Mouse (Mus musculus) embryonic facial prominence, embryonic 10.5 days (tissue): ENCODE data around the gene Ganab. TPM values are rescaled to one million over a fixed set of nuclear protein-coding genes. Genes with fewer than 3 reads are reported as not detected.
"Not testable (repeated sequence)": the region's sequence is repeated elsewhere in the genome, so short reads cannot be mapped to it uniquely, and the experiment has no call there.

Source experiments
- DNase-seq: peaks from one replicate; pipeline ENCODE4 v3.0.0-alpha.2; 2017; ENCODE audit warnings: low spot score
- H3K27ac ChIP-seq: fragments of 300-500 bp; sonication (generic); replicated peaks from 2 replicates; pipeline ENCODE4 v1.5.1; 2016; ENCODE audit warnings: mild to moderate bottlenecking
- H3K27me3 ChIP-seq: fragments of 300-500 bp; sonication (generic); replicated peaks from 2 replicates; pipeline ENCODE4 v1.6.1; 2016; ENCODE audit warnings: low read depth, mild to moderate bottlenecking; ENCODE audit not compliant: poor library complexity, severe bottlenecking
- H3K36me3 ChIP-seq: fragments of 300-500 bp; sonication (generic); replicated peaks from 2 replicates; pipeline ENCODE4 v1.6.1; 2016; ENCODE audit warnings: mild to moderate bottlenecking, moderate library complexity
- H3K4me1 ChIP-seq: fragments of 300-500 bp; sonication (generic); 2 replicates; pipeline ENCODE4 v1.6.1; 2016
- H3K4me3 ChIP-seq: fragments of 300-500 bp; sonication (generic); 2 replicates; pipeline ENCODE4 v1.5.1; 2016; ENCODE audit warnings: mild to moderate bottlenecking, moderate library complexity
- H3K9me3 ChIP-seq: fragments of 300-500 bp; sonication (generic); 2 replicates; pipeline ENCODE4 v1.6.1; 2016; ENCODE audit warnings: mild to moderate bottlenecking
- WGBS: fragments of 180-500 bp; shearing (Covaris S2); methylation state at CpG from one replicate; pipeline ENCODE4 v1.1.7; 2016; 5-methylcytosine and 5-hydroxymethylcytosine counted together
- polyA plus RNA-seq: library from polyadenylated mRNA; unstranded; fragments of >200 nt; fragmentation: Nextera tagmentation; extraction: Ambion mirVana; gene quantifications from 2 replicates; pipeline ENCODE4 v1.2.1, GENCODE M21; 2016

Gene Ganab
- polyA plus RNA-seq, 1 experiment from 2014 or later, result 116 TPM

GRCm38 (mm10) chr19:8896231-8896630 lies 1.6 kb upstream of the Ganab start:
- H3K27ac ChIP-seq, H3K27me3 ChIP-seq, DNase-seq, H3K9me3 ChIP-seq: not testable (repeated sequence)
- WGBS, result 89% methylated on average over 5 of the region's 5 CpGs
- Histone ChIP-seq H3K36me3 (peaks cover 45% of the 10 kb centered on the region), H3K4me3 (peak overlapping the region; percentile 93; the same call in 1 of the 2 replicates), H3K4me1 (peaks cover 44% of the 10 kb centered on the region)

- peak; percentile 65 for DNase-seq
- 26% methylated on average over 21 of the region's 21 CpGs for WGBS
- not testable (repeated sequence) for H3K27me3 ChIP-seq, H3K9me3 ChIP-seq
- Histone ChIP-seq H3K4me1 (peaks cover 44% of the 10 kb centered on the region), H3K36me3 (peaks cover 49% of the 10 kb centered on the region), H3K4me3 (peak overlapping the region; percentile 93), H3K27ac (peak overlapping the region; percentile 96)
These were observed 533 bp upstream of the Ganab start for GRCm38 (mm10) chr19:8897211-8897864.

- no peaks in the 10 kb centered on the region for H3K27me3 ChIP-seq
- WGBS, result 17% methylated on average over 13 of the region's 13 CpGs
- peaks cover 62% of the 10 kb centered on the region for H3K36me3 ChIP-seq
These were observed 705 bp downstream of the Ganab start for GRCm38 (mm10) chr19:8898576-8898975.

GRCm38 (mm10) chr19:8899079-8899478 lies 1.2 kb downstream of the Ganab start:
- H3K27me3 ChIP-seq, result no peaks in the 10 kb centered on the region
- peak overlapping the region; percentile 93 for H3K4me3 ChIP-seq
- H3K36me3 ChIP-seq, result peaks cover 67% of the 10 kb centered on the region
- no peak overlapping the region for H3K27ac ChIP-seq
- H3K9me3 ChIP-seq, result no peaks in the 10 kb centered on the region
- 72% methylated on average over 3 of the region's 3 CpGs for WGBS
- H3K4me1 ChIP-seq, result peaks cover 37% of the 10 kb centered on the region
- DNase-seq, result no peak

More at GRCm38 (mm10) chr19:8898576-8898975, 705 bp downstream of the Ganab start:
- Histone ChIP-seq H3K27ac (peak overlapping the region; percentile 96), H3K4me3 (peak overlapping the region; percentile 93), H3K4me1 (peaks cover 42% of the 10 kb centered on the region), H3K9me3 (no peaks in the 10 kb centered on the region)
- no peak for DNase-seq

- no peaks in the 10 kb centered on the region for H3K27me3 ChIP-seq
- H3K27ac ChIP-seq, result no peak overlapping the region
- peaks cover 81% of the 10 kb centered on the region for H3K36me3 ChIP-seq
- H3K9me3 ChIP-seq, result no peaks in the 10 kb centered on the region
- no peak for DNase-seq
- H3K4me1 ChIP-seq, result peaks cover 11% of the 10 kb centered on the region
- 95% methylated on average over 5 of the region's 5 CpGs for WGBS
- H3K4me3 ChIP-seq, result no peak overlapping the region
These were observed 5.5 kb downstream of the Ganab start for GRCm38 (mm10) chr19:8903412-8903811.

- H3K4me1 ChIP-seq, result no peaks in the 10 kb centered on the region
- DNase-seq, result no peak
- H3K9me3 ChIP-seq, result no peaks in the 10 kb centered on the region
- no peak overlapping the region for H3K27ac ChIP-seq
- no peaks in the 10 kb centered on the region for H3K27me3 ChIP-seq
- H3K4me3 ChIP-seq, result no peak overlapping the region
- H3K36me3 ChIP-seq, result peaks cover 100% of the 10 kb centered on the region
- 90% methylated on average over 6 of the region's 6 CpGs for WGBS
These were observed 10.7 kb downstream of the Ganab start for GRCm38 (mm10) chr19:8908531-8908930.

- Histone ChIP-seq H3K4me1 (no peaks in the 10 kb centered on the region), H3K27me3 (no peaks in the 10 kb centered on the region), H3K36me3 (peaks cover 100% of the 10 kb centered on the region), H3K9me3 (no peaks in the 10 kb centered on the region), H3K4me3 (no peak overlapping the region), H3K27ac (no peak overlapping the region)
- no peak for DNase-seq
- 93% methylated on average over 5 of the region's 5 CpGs for WGBS
These were observed 13.9 kb downstream of the Ganab start for GRCm38 (mm10) chr19:8911810-8912209.

- Histone ChIP-seq H3K27ac (no peak overlapping the region), H3K27me3 (no peaks in the 10 kb centered on the region), H3K4me1 (no peaks in the 10 kb centered on the region), H3K4me3 (no peak overlapping the region), H3K9me3 (no peaks in the 10 kb centered on the region), H3K36me3 (peaks cover 85% of the 10 kb centered on the region)
- DNase-seq, result no peak
- WGBS, result 96% methylated on average over 3 of the region's 3 CpGs
These were observed 16.3 kb downstream of the Ganab start for GRCm38 (mm10) chr19:8914212-8914611.

GRCm38 (mm10) chr19:8919000-8919399 lies 21.1 kb downstream of the Ganab start:
- no peak overlapping the region for H3K4me3 ChIP-seq
- no peak for DNase-seq
- peaks cover 52% of the 10 kb centered on the region for H3K36me3 ChIP-seq
- no peaks in the 10 kb centered on the region for H3K27me3 ChIP-seq
- no peak overlapping the region for H3K27ac ChIP-seq
- no peaks in the 10 kb centered on the region for H3K9me3 ChIP-seq
- WGBS, result 91% methylated on average over 3 of the region's 3 CpGs
- H3K4me1 ChIP-seq, result peaks cover 22% of the 10 kb centered on the region

GRCm38 (mm10) chr19:8919684-8920072 lies 21.8 kb downstream of the Ganab start:
- peaks cover 50% of the 10 kb centered on the region for H3K36me3 ChIP-seq
- 72% methylated on average over 6 of the region's 6 CpGs for WGBS
- peaks cover 22% of the 10 kb centered on the region for H3K4me1 ChIP-seq
- no peaks in the 10 kb centered on the region for H3K27me3 ChIP-seq
- peak overlapping the region; percentile 92 for H3K27ac ChIP-seq
- peak overlapping the region; percentile 92 for H3K4me3 ChIP-seq
- H3K9me3 ChIP-seq, result no peaks in the 10 kb centered on the region
- no peak for DNase-seq

GRCm38 (mm10) chr19:8920073-8920736 lies 22.3 kb downstream of the Ganab start, which contains the start of gene B3gat3:
TSS of gene B3gat3 (plus strand) at chr19:8920374.
- Histone ChIP-seq H3K9me3 (no peaks in the 10 kb centered on the region), H3K4me1 (peaks cover 22% of the 10 kb centered on the region), H3K27me3 (no peaks in the 10 kb centered on the region), H3K27ac (peak within 1 kb of the TSS; percentile 92), H3K36me3 (peaks cover 47% of the 10 kb centered on the region), H3K4me3 (peak within 1 kb of the TSS; percentile 92)
- 3% methylated on average over 50 of the region's 50 CpGs for WGBS
- peak; percentile 95 for DNase-seq

- Histone ChIP-seq H3K27me3 (no peaks in the 10 kb centered on the region), H3K36me3 (peaks cover 47% of the 10 kb centered on the region), H3K4me1 (peaks cover 22% of the 10 kb centered on the region), H3K4me3 (peak overlapping the region; percentile 92), H3K9me3 (no peaks in the 10 kb centered on the region), H3K27ac (peak overlapping the region; percentile 92)
- 3% methylated on average over 6 of the region's 6 CpGs for WGBS
- DNase-seq, result peak; percentile 54
These were observed 23.0 kb downstream of the Ganab start for GRCm38 (mm10) chr19:8920836-8921291.

- H3K27ac ChIP-seq, result no peak overlapping the region
- no peak for DNase-seq
- peaks cover 22% of the 10 kb centered on the region for H3K4me1 ChIP-seq
- no peaks in the 10 kb centered on the region for H3K27me3 ChIP-seq
- 56% methylated on average over 9 of the region's 9 CpGs for WGBS
- H3K36me3 ChIP-seq, result peaks cover 47% of the 10 kb centered on the region
- H3K4me3 ChIP-seq, result peak overlapping the region; percentile 92
- no peaks in the 10 kb centered on the region for H3K9me3 ChIP-seq
These were observed 23.9 kb downstream of the Ganab start for GRCm38 (mm10) chr19:8921741-8922140.
